Mouse (Mus musculus) kidney, postnatal 0 days (tissue): ENCODE data around the gene Klhl8. TPM values are rescaled to one million over a fixed set of nuclear protein-coding genes. Genes with fewer than 3 reads are reported as not detected.

Experiments
- ATAC-seq: fragments of 200-750 bp; cut with Nextera tagmentation; replicated peaks from 2 replicates; pipeline ENCODE4 v1.8.0; 2017; ENCODE audit warnings: low read depth, moderate number of reproducible peaks, moderate TSS enrichment, moderate library complexity; ENCODE audit not compliant: low FRiP score
- DNase-seq: peaks from one replicate; pipeline ENCODE4 v3.0.0-alpha.2; 2016; ENCODE audit warnings: low spot score
- H3K27ac ChIP-seq: fragments of 300-500 bp; sonication (generic); 2 replicates; pipeline ENCODE4 v1.5.1; 2014; ENCODE audit warnings: mild to moderate bottlenecking
- H3K27me3 ChIP-seq: fragments of 300-500 bp; sonication (generic); 2 replicates; pipeline ENCODE4 v1.6.1; 2014; ENCODE audit warnings: low read length, mixed read lengths; ENCODE audit not compliant: insufficient read depth
- H3K36me3 ChIP-seq: fragments of 300-500 bp; sonication (generic); 2 replicates; pipeline ENCODE4 v1.6.1; 2014; ENCODE audit warnings: low read length, mixed read lengths; ENCODE audit not compliant: insufficient read depth
- H3K4me1 ChIP-seq: fragments of 300-500 bp; sonication (generic); replicated peaks from 2 replicates; pipeline ENCODE4 v1.6.1; 2014; ENCODE audit warnings: antibody characterized with exemption, low read length, mixed read lengths; ENCODE audit not compliant: insufficient read depth
- H3K4me2 ChIP-seq: fragments of 300-500 bp; sonication (generic); 2 replicates; pipeline ENCODE4 v1.6.1; 2014; ENCODE audit warnings: mild to moderate bottlenecking, low read length, moderate library complexity, mixed read lengths
- H3K4me3 ChIP-seq: fragments of 300-500 bp; sonication (generic); replicated peaks from 2 replicates; pipeline ENCODE4 v1.5.1; 2014; ENCODE audit warnings: low read depth, low read length
- H3K9ac ChIP-seq: fragments of 300-500 bp; sonication (generic); 2 replicates; pipeline ENCODE4 v1.6.1; 2014; ENCODE audit warnings: low read depth, low read length
- H3K9me3 ChIP-seq: fragments of 300-500 bp; sonication (generic); replicated peaks from 2 replicates; pipeline ENCODE4 v1.6.1; 2016; ENCODE audit warnings: low read length, inconsistent platforms, mixed read lengths
- CTCF ChIP-seq: IDR thresholded peaks from 2 replicates; pipeline ENCODE4 v1.5.1; 2016; ENCODE audit warnings: antibody characterized with exemption, low read depth, mild to moderate bottlenecking, moderate library complexity
- WGBS: fragments of 180-500 bp; shearing (Covaris S2); extraction: QIAGEN DNeasy Blood & Tissue Kit; methylation state at CpG from one replicate; pipeline ENCODE4 v1.1.7; 2014; 5-methylcytosine and 5-hydroxymethylcytosine counted together
- polyA plus RNA-seq: library from polyadenylated mRNA; unstranded; fragments of >200 nt; fragmentation: Nextera tagmentation; extraction: Ambion mirVana; gene quantifications from 2 replicates; pipeline ENCODE4 v1.2.1, GENCODE M21; 2015

Gene Klhl8
- polyA plus RNA-seq, 1 experiment from 2014 or later, result 11.4 TPM

- 14% methylated on average over 27 of the region's 27 CpGs for WGBS
- H3K4me2 ChIP-seq, result peak overlapping the region; percentile 56
- peak; percentile 95 for DNase-seq
- ATAC-seq, result peak; percentile 59; the same call in 1 of the 2 replicates
- H3K27me3 ChIP-seq, result no peaks in the 10 kb centered on the region
- peak; percentile 95 for TF ChIP-seq CTCF
- H3K36me3 ChIP-seq, result no peaks in the 10 kb centered on the region
- no peaks in the 10 kb centered on the region for H3K4me1 ChIP-seq
- H3K4me3 ChIP-seq, result peak overlapping the region; percentile 29; the same call in 1 of the 2 replicates
- H3K9me3 ChIP-seq, result no peaks in the 10 kb centered on the region
- peak overlapping the region; percentile 24; the same call in 1 of the 2 replicates for H3K9ac ChIP-seq
- H3K27ac ChIP-seq, result no peak overlapping the region
These were observed 16.6 kb upstream of the Klhl8 start for GRCm38 (mm10) chr5:103927429-103928195.

DNA sequence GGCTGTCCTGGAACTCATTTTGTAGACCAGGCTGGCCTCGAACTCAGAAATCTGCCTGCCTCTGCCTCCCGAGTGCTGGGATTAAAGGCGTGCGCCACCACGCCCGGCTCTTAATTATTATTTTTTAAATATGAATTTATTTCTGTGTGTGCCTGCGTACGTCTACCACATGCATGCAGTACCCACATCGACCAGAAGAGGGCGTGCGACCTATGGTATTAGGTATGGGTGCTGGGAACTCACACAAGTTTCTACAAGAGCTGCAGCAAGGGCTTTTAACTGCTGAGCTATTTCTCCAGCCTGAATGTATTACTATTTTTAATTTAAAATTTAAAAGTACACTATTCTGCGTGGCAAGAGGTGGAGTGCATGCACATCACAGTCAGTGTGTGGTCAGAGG is 15.3 kb upstream of the Klhl8 start:
- ATAC-seq, result no peak
- peak; percentile 57 for TF ChIP-seq CTCF
- no peaks in the 10 kb centered on the region for H3K36me3 ChIP-seq
- H3K9ac ChIP-seq, result no peak overlapping the region
- H3K4me3 ChIP-seq, result no peak overlapping the region
- 75% methylated on average over 12 of the region's 12 CpGs for WGBS
- no peaks in the 10 kb centered on the region for H3K9me3 ChIP-seq
- H3K4me2 ChIP-seq, result no peak overlapping the region
- no peaks in the 10 kb centered on the region for H3K27me3 ChIP-seq
- H3K27ac ChIP-seq, result no peak overlapping the region
- H3K4me1 ChIP-seq, result no peaks in the 10 kb centered on the region
- no peak for DNase-seq

DNA sequence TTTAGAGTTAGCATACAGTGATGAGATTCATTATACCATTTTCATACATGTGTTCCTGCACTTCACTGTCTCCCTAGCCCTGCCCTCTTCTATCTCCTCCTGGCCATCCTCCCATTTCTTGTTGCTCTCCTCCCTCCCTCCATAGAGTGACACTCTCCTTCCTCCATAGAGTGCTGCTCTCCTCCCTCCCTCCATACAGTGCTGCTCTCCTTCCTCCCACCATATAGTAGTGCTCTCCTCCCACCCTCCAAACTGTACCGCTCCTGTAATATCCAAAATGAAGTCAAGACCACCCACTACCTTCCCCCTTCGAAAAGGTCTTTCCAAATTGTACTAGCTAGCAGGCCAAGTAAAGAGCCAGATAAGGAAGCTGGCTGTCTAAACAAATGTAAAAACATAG is 12.7 kb upstream of the Klhl8 start:
- DNase-seq (no peak), ATAC-seq (no peak)
- no peak for TF ChIP-seq CTCF
- H3K9ac ChIP-seq, result no peak overlapping the region
- no peaks in the 10 kb centered on the region for H3K9me3 ChIP-seq
- WGBS, result 78% methylated on average over 2 of the region's 2 CpGs
- H3K36me3 ChIP-seq, result no peaks in the 10 kb centered on the region
- H3K27ac ChIP-seq, result no peak overlapping the region
- no peaks in the 10 kb centered on the region for H3K4me1 ChIP-seq
- no peak overlapping the region for H3K4me3 ChIP-seq
- no peak overlapping the region for H3K4me2 ChIP-seq
- no peaks in the 10 kb centered on the region for H3K27me3 ChIP-seq

DNA sequence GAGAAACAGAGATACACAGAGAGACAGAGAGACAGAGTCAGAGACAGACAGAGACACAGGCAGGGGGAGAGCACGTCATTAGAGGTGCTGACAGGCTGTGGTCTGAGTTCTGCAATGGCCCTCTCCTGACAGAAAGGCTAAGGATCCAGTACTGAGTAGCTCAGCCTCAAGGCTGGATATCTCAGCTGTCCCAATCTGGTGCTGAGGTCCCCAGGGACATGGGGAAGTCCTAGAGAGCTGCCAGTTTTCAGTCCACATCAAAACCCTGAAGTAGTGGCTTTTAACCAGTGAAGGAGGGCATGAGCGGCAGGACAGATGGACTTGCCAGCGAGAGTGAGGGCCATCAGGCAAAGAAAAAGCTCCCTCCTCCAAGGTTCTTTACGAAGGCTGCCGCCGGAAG is 12.0 kb upstream of the Klhl8 start:
- ATAC-seq (no peak), DNase-seq (no peak)
- Histone ChIP-seq H3K4me3 (no peak overlapping the region), H3K4me2 (no peak overlapping the region), H3K4me1 (no peaks in the 10 kb centered on the region), H3K9ac (no peak overlapping the region), H3K9me3 (no peaks in the 10 kb centered on the region), H3K27ac (no peak overlapping the region), H3K36me3 (no peaks in the 10 kb centered on the region), H3K27me3 (no peaks in the 10 kb centered on the region)
- TF ChIP-seq CTCF, result no peak
- WGBS, result 88% methylated on average over 6 of the region's 6 CpGs

- ATAC-seq (no peak), DNase-seq (peak; percentile 11)
- Histone ChIP-seq H3K4me2 (no peak overlapping the region), H3K4me1 (no peaks in the 10 kb centered on the region), H3K27ac (no peak overlapping the region), H3K4me3 (no peak overlapping the region), H3K9ac (no peak overlapping the region), H3K27me3 (no peaks in the 10 kb centered on the region), H3K36me3 (no peaks in the 10 kb centered on the region), H3K9me3 (no peaks in the 10 kb centered on the region)
- TF ChIP-seq CTCF, result no peak
- 61% methylated on average over 5 of the region's 5 CpGs for WGBS
These were observed 11.4 kb upstream of the Klhl8 start for GRCm38 (mm10) chr5:103922436-103922835.

GRCm38 (mm10) chr5:103919497-103919896 is 8.4 kb upstream of the Klhl8 start:
- Histone ChIP-seq H3K36me3 (no peaks in the 10 kb centered on the region), H3K4me3 (no peak overlapping the region), H3K4me2 (no peak overlapping the region), H3K9me3 (no peaks in the 10 kb centered on the region), H3K9ac (no peak overlapping the region), H3K4me1 (no peaks in the 10 kb centered on the region), H3K27ac (no peak overlapping the region), H3K27me3 (no peaks in the 10 kb centered on the region)
- TF ChIP-seq CTCF, result no peak
- WGBS, result 84% methylated on average over 4 of the region's 4 CpGs
- no peak for ATAC-seq
- DNase-seq, result no peak

DNA sequence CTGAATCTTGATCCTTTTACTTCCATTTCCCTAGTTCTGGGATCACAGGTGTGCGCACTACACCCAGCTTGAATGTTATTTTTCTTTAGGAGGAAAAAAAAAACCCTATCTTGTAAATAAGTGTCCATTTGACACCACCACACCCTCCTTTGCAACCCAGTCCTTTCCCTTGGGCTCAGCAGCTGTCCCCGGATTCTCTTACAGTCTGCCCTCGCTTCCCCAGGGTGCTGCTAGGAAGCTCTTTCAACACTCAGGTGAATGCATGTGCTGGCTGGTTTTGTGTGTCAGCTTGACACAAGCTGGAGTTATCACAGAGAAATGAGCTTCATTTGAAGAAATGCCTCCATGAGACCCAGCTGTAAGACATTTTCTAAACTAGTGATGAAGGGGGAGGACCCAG is 7.2 kb upstream of the Klhl8 start:
- H3K27me3 ChIP-seq, result no peaks in the 10 kb centered on the region
- no peaks in the 10 kb centered on the region for H3K36me3 ChIP-seq
- H3K27ac ChIP-seq, result no peak overlapping the region
- no peaks in the 10 kb centered on the region for H3K4me1 ChIP-seq
- no peak overlapping the region for H3K9ac ChIP-seq
- DNase-seq (no peak), ATAC-seq (no peak)
- no peak overlapping the region for H3K4me3 ChIP-seq
- no peak for TF ChIP-seq CTCF
- 63% methylated on average over 3 of the region's 3 CpGs for WGBS
- H3K4me2 ChIP-seq, result no peak overlapping the region
- H3K9me3 ChIP-seq, result no peaks in the 10 kb centered on the region
